Mouse (Mus musculus): ENCODE measurements at regions not wholly inside any gene's neighbourhood (a gene's known extent, or its start where the extent isn't known, plus 50 kb on each side); places are given as distances from the start of the nearest gene placed in this dataset.

DNA sequence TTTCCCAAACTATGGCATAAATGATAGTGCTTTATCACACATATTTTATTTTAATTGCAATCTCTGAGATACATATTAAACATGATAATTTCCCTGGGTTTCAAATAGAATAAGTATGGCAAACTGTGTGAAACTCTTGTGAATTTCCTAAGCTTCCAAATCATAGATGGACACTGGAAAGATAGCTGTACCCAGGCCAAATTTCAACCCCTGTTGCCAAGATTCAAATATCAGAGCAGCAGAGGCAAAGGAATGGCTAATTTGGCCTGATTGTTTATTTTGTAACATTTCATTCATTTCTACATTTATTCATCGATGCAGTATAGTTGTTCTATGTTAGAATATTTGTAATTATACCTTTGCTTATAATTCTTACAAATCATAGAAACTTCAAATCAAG is 254.9 kb upstream of the Dppa4 start:
- H3K36me3 ChIP-seq (ENCODE audit: control insufficient read depth, insufficient read depth), result no peaks in the 10 kb centered on the region
- no peaks in the 10 kb centered on the region for H3K4me1 ChIP-seq (replicated peaks; ENCODE audit: control insufficient read depth, insufficient read depth, low read length)
- ATAC-seq, result no peak
- no peaks in the 10 kb centered on the region for H3K9me3 ChIP-seq (ENCODE audit: control insufficient read depth, low read length)
- no peak overlapping the region for H3K9ac ChIP-seq (replicated peaks; ENCODE audit: low read depth, low read length)
- H3K27ac ChIP-seq (ENCODE audit: low read length), result no peak overlapping the region
- no peaks in the 10 kb centered on the region for H3K27me3 ChIP-seq (replicated peaks; ENCODE audit: control insufficient read depth, insufficient read depth, low read length)
- H3K4me2 ChIP-seq (ENCODE audit: low read length), result no peak overlapping the region
- WGBS, result 72% methylated on average over 1 of the region's 1 CpGs
- no peak overlapping the region for H3K4me3 ChIP-seq (replicated peaks; ENCODE audit: low read length)

DNA sequence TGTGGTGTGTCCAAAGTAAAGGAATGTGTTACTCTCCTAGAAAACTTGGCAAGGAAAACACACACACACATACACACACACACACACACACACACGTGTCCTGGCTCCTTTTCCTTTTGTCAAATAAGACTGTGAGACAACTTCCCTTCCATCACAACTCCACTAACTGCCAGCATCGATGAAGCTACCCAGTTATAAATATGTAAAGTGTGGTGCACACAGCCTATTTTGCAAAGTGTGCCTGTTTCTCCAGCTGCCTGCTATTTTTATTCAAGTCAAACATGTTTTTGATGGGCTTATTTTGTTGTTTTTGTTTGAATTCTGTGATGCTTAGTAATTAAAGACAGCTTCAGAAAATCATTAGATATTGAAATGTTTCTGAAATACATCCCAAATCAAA is 232.7 kb upstream of the Dppa4 start:
- no peaks in the 10 kb centered on the region for H3K9me3 ChIP-seq (ENCODE audit: control insufficient read depth, low read length)
- H3K4me1 ChIP-seq (replicated peaks; ENCODE audit: control insufficient read depth, insufficient read depth, low read length), result no peaks in the 10 kb centered on the region
- 70% methylated on average over 2 of the region's 2 CpGs for WGBS
- no peaks in the 10 kb centered on the region for H3K36me3 ChIP-seq (ENCODE audit: control insufficient read depth, insufficient read depth)
- H3K9ac ChIP-seq (replicated peaks; ENCODE audit: low read depth, low read length), result no peak overlapping the region
- no peak overlapping the region for H3K27ac ChIP-seq (ENCODE audit: low read length)
- H3K4me2 ChIP-seq (ENCODE audit: low read length), result no peak overlapping the region
- no peak overlapping the region for H3K4me3 ChIP-seq (replicated peaks; ENCODE audit: low read length)
- H3K27me3 ChIP-seq (replicated peaks; ENCODE audit: control insufficient read depth, insufficient read depth, low read length), result no peaks in the 10 kb centered on the region
- peak; percentile 52 for ATAC-seq

DNA sequence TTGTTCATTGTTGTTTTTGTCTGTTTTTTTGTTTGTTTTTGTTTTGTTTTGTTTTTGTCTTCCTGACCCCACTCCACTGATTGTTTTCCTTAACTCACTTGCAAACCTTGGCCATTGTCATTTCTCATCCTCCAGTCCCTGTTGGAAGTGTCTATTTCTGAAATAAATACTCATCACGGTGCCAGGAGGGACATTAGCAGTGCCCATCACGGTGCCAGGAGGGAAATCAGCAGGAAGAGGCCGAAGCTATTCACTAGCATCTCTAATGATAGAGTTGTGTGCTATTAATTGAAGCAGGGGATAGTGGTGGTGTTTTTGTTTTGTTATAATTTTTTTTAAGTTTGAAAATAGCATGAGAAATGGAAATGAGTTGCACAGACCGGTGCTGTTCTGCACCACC is 208.7 kb upstream of the Dppa4 start:
- no peak for ATAC-seq
- no peak overlapping the region for H3K27ac ChIP-seq (ENCODE audit: low read length)
- H3K4me1 ChIP-seq (replicated peaks; ENCODE audit: control insufficient read depth, insufficient read depth, low read length), result no peaks in the 10 kb centered on the region
- no peak overlapping the region for H3K4me2 ChIP-seq (ENCODE audit: low read length)
- WGBS, result 86% methylated on average over 4 of the region's 4 CpGs
- H3K9ac ChIP-seq (replicated peaks; ENCODE audit: low read depth, low read length), result no peak overlapping the region
- H3K27me3 ChIP-seq (replicated peaks; ENCODE audit: control insufficient read depth, insufficient read depth, low read length), result no peaks in the 10 kb centered on the region
- no peak overlapping the region for H3K4me3 ChIP-seq (replicated peaks; ENCODE audit: low read length)
- no peaks in the 10 kb centered on the region for H3K36me3 ChIP-seq (ENCODE audit: control insufficient read depth, insufficient read depth)
- H3K9me3 ChIP-seq (ENCODE audit: control insufficient read depth, low read length), result no peaks in the 10 kb centered on the region

All from forebrain, embryonic 16.5 days (tissue).